Mouse (Mus musculus) hindbrain, embryonic 11.5 days (tissue): ENCODE measurements around the gene Brd3. TPM values are rescaled to one million over a fixed set of nuclear protein-coding genes. Genes with fewer than 3 reads are reported as not detected.

Source experiments
- ATAC-seq: fragments of 200-750 bp; cut with Nextera tagmentation; 2 replicates; pipeline ENCODE4 v1.8.0; 2017; ENCODE audit warnings: mild to moderate bottlenecking, moderate TSS enrichment, moderate library complexity; ENCODE audit not compliant: low FRiP score
- DNase-seq: peaks from one replicate; pipeline ENCODE4 v3.0.0-alpha.2; 2015; ENCODE audit warnings: low spot score
- H3K27ac ChIP-seq: fragments of 300-500 bp; sonication (generic); 2 replicates; pipeline ENCODE4 v1.5.1; 2014; ENCODE audit warnings: mild to moderate bottlenecking, low read depth, low read length
- H3K27me3 ChIP-seq: fragments of 300-500 bp; sonication (generic); 2 replicates; pipeline ENCODE4 v1.6.1; 2014; ENCODE audit warnings: mild to moderate bottlenecking, low read length, moderate library complexity, mixed read lengths; ENCODE audit not compliant: control insufficient read depth, insufficient read depth
- H3K36me3 ChIP-seq: fragments of 300-500 bp; sonication (generic); 2 replicates; pipeline ENCODE4 v1.6.1; 2014; ENCODE audit warnings: mild to moderate bottlenecking, low read length, moderate library complexity, mixed read lengths; ENCODE audit not compliant: control insufficient read depth, insufficient read depth
- H3K4me1 ChIP-seq: fragments of 300-500 bp; sonication (generic); replicated peaks from 2 replicates; pipeline ENCODE4 v1.6.1; 2014; ENCODE audit warnings: low read length, mixed read lengths; ENCODE audit not compliant: control insufficient read depth, insufficient read depth
- H3K4me2 ChIP-seq: fragments of 300-500 bp; sonication (generic); replicated peaks from 2 replicates; pipeline ENCODE4 v1.6.1; 2014; ENCODE audit warnings: mild to moderate bottlenecking, low read depth, low read length
- H3K4me3 ChIP-seq: fragments of 300-500 bp; sonication (generic); 2 replicates; pipeline ENCODE4 v1.5.1; 2014; ENCODE audit warnings: low read depth, low read length
- H3K9ac ChIP-seq: fragments of 300-500 bp; sonication (generic); 2 replicates; pipeline ENCODE4 v1.6.1; 2014; ENCODE audit warnings: low read depth, low read length
- H3K9me3 ChIP-seq: fragments of 300-500 bp; sonication (generic); 2 replicates; pipeline ENCODE4 v1.6.1; 2016; ENCODE audit warnings: low read length; ENCODE audit not compliant: control insufficient read depth
- WGBS: fragments of 180-500 bp; shearing (Covaris S2); extraction: QIAGEN DNeasy Blood & Tissue Kit; methylation state at CpG from one replicate; pipeline ENCODE4 v1.1.7; 2014; 5-methylcytosine and 5-hydroxymethylcytosine counted together
- polyA plus RNA-seq: library from polyadenylated mRNA; unstranded; fragments of >200 nt; fragmentation: Nextera tagmentation; extraction: Ambion mirVana; gene quantifications from 2 replicates; pipeline ENCODE4 v1.2.1, GENCODE M21; 2014

Brd3 gene
- polyA plus RNA-seq, 1 experiment from 2014 or later = 161 TPM

- Histone ChIP-seq H3K36me3 (no peaks in the 10 kb centered on the region), H3K4me3 (no peak overlapping the region), H3K27ac (0 out of 2 replicates have a peak overlapping the region, but pooled peaks have one; percentile 6), H3K4me1 (peaks cover 10% of the 10 kb centered on the region; the same call in 1 of the 2 replicates), H3K9me3 (no peaks in the 10 kb centered on the region), H3K4me2 (no peak overlapping the region), H3K27me3 (no peaks in the 10 kb centered on the region), H3K9ac (no peak overlapping the region)
- 0% methylated on average over 4 of the region's 4 CpGs for WGBS
- ATAC-seq (0 out of 2 replicates have a peak, but pooled peaks have one; percentile 20), DNase-seq (peak; percentile 95)
Measured at GRCm38 (mm10) chr2:27428071-27428470, 79.4 kb downstream of the Brd3 start.

- Histone ChIP-seq H3K4me3 (peak within 1 kb of the TSS; percentile 93), H3K27me3 (no peaks in the 10 kb centered on the region), H3K27ac (peak within 1 kb of the TSS; percentile 92), H3K9ac (peak within 1 kb of the TSS; percentile 98), H3K9me3 (no peaks in the 10 kb centered on the region), H3K4me1 (peaks cover 10% of the 10 kb centered on the region; the same call in 1 of the 2 replicates), H3K4me2 (peak within 1 kb of the TSS; percentile 96), H3K36me3 (no peaks in the 10 kb centered on the region)
- DNase-seq (peak; percentile 93), ATAC-seq (peak; percentile 90)
- under 1% methylated on average over 55 of the region's 58 CpGs for WGBS
Measured at GRCm38 (mm10) chr2:27426855-27427457, 80.5 kb downstream of the Brd3 start, which contains the start of gene Vav2. Vav2 (minus strand) TSS chr2:27427033.

GRCm38 (mm10) chr2:27426406-27426854, 81.0 kb downstream of the Brd3 start:
- peaks cover 10% of the 10 kb centered on the region; the same call in 1 of the 2 replicates for H3K4me1 ChIP-seq
- peak overlapping the region; percentile 93 for H3K4me3 ChIP-seq
- peak overlapping the region; percentile 96 for H3K4me2 ChIP-seq
- peak; percentile 47 for ATAC-seq
- WGBS = under 1% methylated on average over 59 of the region's 64 CpGs
- H3K27ac ChIP-seq = peak overlapping the region; percentile 92
- H3K36me3 ChIP-seq = no peaks in the 10 kb centered on the region
- no peaks in the 10 kb centered on the region for H3K27me3 ChIP-seq
- H3K9ac ChIP-seq = peak overlapping the region; percentile 98
- DNase-seq = no peak
- H3K9me3 ChIP-seq = no peaks in the 10 kb centered on the region

- ATAC-seq (peak; percentile 6; the same call in 1 of the 2 replicates), DNase-seq (peak; percentile 74)
- WGBS = under 1% methylated on average over 55 of the region's 60 CpGs
- Histone ChIP-seq H3K9ac (peak overlapping the region; percentile 98), H3K36me3 (no peaks in the 10 kb centered on the region), H3K27me3 (no peaks in the 10 kb centered on the region), H3K27ac (peak overlapping the region; percentile 92), H3K4me2 (peak overlapping the region; percentile 96), H3K9me3 (no peaks in the 10 kb centered on the region), H3K4me1 (peaks cover 10% of the 10 kb centered on the region; the same call in 1 of the 2 replicates), H3K4me3 (peak overlapping the region; percentile 93)
Measured at GRCm38 (mm10) chr2:27425751-27426405, 81.6 kb downstream of the Brd3 start.

GRCm38 (mm10) chr2:27425161-27425611, 82.3 kb downstream of the Brd3 start:
- DNase-seq (peak; percentile 79), ATAC-seq (0 out of 2 replicates have a peak, but pooled peaks have one; percentile 8)
- Histone ChIP-seq H3K4me1 (peaks cover 10% of the 10 kb centered on the region; the same call in 1 of the 2 replicates), H3K27ac (peak overlapping the region; percentile 92; the same call in 1 of the 2 replicates), H3K9me3 (no peaks in the 10 kb centered on the region), H3K4me3 (peak overlapping the region; percentile 93), H3K36me3 (no peaks in the 10 kb centered on the region), H3K9ac (peak overlapping the region; percentile 98), H3K4me2 (peak overlapping the region; percentile 96), H3K27me3 (no peaks in the 10 kb centered on the region)
- whole genome bisulfite sequencing = 0% methylated on average over 20 of the region's 20 CpGs

- 75% methylated on average over 7 of the region's 7 CpGs for WGBS
- no peaks in the 10 kb centered on the region for H3K9me3 ChIP-seq
- H3K27me3 ChIP-seq = no peaks in the 10 kb centered on the region
- H3K4me1 ChIP-seq = peaks cover 10% of the 10 kb centered on the region; the same call in 1 of the 2 replicates
- no peak overlapping the region for H3K27ac ChIP-seq
- no peak overlapping the region for H3K4me3 ChIP-seq
- no peak for ATAC-seq
- DNase-seq = no peak
- H3K9ac ChIP-seq = no peak overlapping the region; the same call in 1 of the 2 replicates
- no peaks in the 10 kb centered on the region for H3K36me3 ChIP-seq
- H3K4me2 ChIP-seq = peak overlapping the region; percentile 96
Measured at GRCm38 (mm10) chr2:27423596-27423995, 83.9 kb downstream of the Brd3 start.

GRCm38 (mm10) chr2:27421293-27422068, 86.0 kb downstream of the Brd3 start:
- WGBS = 85% methylated on average over 20 of the region's 20 CpGs
- H3K9me3 ChIP-seq = no peaks in the 10 kb centered on the region
- H3K9ac ChIP-seq = no peak overlapping the region
- no peak overlapping the region for H3K4me3 ChIP-seq
- peaks cover 15% of the 10 kb centered on the region for H3K4me1 ChIP-seq
- H3K36me3 ChIP-seq = no peaks in the 10 kb centered on the region
- DNase-seq (no peak), ATAC-seq (no peak)
- H3K27ac ChIP-seq = no peak overlapping the region
- no peaks in the 10 kb centered on the region for H3K27me3 ChIP-seq
- no peak overlapping the region for H3K4me2 ChIP-seq

GRCm38 (mm10) chr2:27418577-27419070, 88.8 kb downstream of the Brd3 start:
- Histone ChIP-seq H3K4me1 (peaks cover 33% of the 10 kb centered on the region), H3K27me3 (no peaks in the 10 kb centered on the region), H3K4me2 (no peak overlapping the region), H3K9ac (no peak overlapping the region), H3K27ac (no peak overlapping the region), H3K36me3 (no peaks in the 10 kb centered on the region), H3K9me3 (no peaks in the 10 kb centered on the region), H3K4me3 (no peak overlapping the region)
- DNase-seq (no peak), ATAC-seq (no peak)
- 58% methylated on average over 6 of the region's 6 CpGs for WGBS
